Mouse (Mus musculus) cerebellum, adult 18-20 months (tissue): Measurements from ENCODE around the gene Kif4.
A peak's percentile ranks its signal among the peaks of the same experiment; 100 is the strongest.

Experiments used
- DNase-seq, 2 experiments: peaks; one replicate each; pipeline ENCODE4 v3.0.0; 2021

The Kif4 gene

GRCm38 (mm10) chrX:100625546-100625801 lies at the start of gene Kif4:
TSS of gene Kif4 (plus strand) at chrX:100625737.
- no peak for DNase-seq

DNA sequence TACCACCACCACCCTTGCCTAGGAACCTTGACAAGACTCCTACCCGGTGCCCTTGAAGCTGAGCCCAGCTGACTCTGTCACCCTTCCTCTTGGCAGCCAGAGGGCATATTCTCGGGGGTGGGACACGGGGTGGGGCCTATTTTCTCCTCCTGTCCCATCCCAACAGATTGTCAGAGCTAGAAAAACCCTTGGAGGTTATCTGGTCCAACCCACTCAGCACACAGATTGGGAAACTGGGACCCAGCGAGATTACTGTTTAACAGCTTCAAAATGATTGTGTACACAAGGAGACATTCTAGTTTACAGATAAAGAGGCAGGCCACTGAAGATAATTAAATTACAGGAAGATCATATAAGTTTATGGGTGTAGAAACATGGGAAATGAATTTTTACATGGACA lies 30.7 kb upstream of the Kif4 start, which contains the start of gene P2ry4:
Gene P2ry4, minus strand, starts transcription at position 79 of the 400 bp plus-strand sequence.
- DNase-seq: no peak

DNA sequence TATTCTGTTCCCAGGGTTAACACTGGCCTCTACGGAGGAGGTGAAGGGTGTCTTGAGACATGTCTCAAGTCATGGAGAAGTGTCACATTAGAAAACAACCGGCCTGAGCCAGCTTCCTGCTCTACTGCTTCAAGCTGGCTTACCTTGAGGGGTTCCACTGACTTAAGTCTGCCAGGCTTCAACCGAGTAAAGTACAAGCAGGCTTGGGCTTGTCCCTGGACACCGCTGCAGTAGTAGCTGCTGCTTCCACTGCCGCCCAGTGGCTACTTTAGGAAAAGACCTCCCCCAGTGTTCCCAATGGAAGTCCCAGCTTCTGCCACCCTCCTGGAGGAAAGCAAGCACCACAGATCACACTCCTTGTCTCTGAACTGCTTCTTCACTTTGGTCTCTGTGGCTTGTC lies 28.1 kb upstream of the Kif4 start:
- DNase-seq: peak in 1 of 2 experiments; percentile 13

DNA sequence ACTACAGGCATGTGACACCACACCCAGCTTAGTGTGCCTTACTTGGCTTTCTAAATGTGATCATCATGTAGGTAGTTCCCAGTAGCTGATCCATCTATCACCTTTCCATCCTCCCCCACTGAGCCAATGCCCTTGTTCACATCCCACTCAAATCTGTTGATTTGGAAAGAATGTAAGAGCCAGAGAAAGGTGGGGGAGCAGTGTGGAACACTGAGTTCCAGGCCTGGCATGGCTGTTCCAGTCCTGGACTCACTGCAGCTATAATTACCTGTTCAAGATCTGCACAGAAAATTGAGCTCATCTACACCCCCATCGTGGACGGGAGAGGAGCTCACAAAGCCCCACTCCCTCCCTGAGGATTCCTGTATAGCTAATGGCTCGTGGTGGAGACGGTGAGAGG lies 25.8 kb upstream of the Kif4 start:
- DNase-seq: no peak

DNA sequence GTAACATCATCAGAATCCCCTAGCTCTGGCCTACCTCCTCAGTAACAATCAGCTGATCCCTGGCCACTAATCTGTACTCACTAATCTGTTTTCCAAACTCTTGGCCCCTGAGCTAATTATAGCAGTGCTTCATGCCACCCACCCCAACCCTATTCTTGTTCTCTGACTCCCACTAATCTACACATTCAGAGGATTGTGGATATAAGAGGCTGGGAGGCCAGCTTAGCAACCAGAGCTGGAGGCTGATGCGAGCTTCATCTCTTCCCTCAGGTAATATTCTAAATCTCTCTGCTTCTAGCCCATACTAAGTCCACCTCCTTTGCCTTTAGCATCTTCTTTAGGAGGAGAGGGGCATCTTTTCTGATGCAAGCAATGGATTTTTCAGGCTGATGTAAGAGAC lies 20.2 kb upstream of the Kif4 start, which contains the start of gene Arr3:
Gene Arr3, plus strand, starts transcription at position 184 of the 400 bp plus-strand sequence.
- no peak for DNase-seq

DNA sequence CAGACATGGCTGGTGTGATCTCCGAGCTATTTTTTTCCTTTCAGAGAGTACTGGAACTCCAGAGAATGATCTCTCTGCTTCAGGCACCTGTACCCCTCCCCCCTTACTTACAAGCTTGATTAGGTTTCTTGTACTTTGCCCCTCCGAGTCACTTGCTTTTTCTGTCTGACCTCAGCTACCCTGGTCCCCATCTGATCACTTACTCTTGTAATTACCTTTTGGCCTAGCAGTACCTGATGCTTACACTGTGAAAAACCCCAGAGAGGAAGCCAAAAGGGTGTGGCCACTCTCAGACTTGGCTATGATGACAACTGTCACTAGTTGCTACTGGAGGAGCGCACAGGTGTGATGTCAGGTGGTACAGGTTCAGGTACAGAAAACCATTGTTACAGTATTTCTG lies 7.0 kb upstream of the Kif4 start:
- no peak for DNase-seq

GRCm38 (mm10) chrX:100621366-100621765 lies 4.2 kb upstream of the Kif4 start:
- DNase-seq: peak in 1 of 2 experiments; percentile 4

GRCm38 (mm10) chrX:100624242-100624641 lies 1.3 kb upstream of the Kif4 start:
- no peak for DNase-seq

- DNase-seq: no peak
Measured at GRCm38 (mm10) chrX:100625146-100625545, 391 bp upstream of the Kif4 start.

GRCm38 (mm10) chrX:100625802-100626793 lies 561 bp downstream of the Kif4 start, which contains the start of gene Pdzd11:
TSS of gene Pdzd11 (minus strand) at chrX:100626568.
- peak; percentile 84 to 93 for DNase-seq

DNA sequence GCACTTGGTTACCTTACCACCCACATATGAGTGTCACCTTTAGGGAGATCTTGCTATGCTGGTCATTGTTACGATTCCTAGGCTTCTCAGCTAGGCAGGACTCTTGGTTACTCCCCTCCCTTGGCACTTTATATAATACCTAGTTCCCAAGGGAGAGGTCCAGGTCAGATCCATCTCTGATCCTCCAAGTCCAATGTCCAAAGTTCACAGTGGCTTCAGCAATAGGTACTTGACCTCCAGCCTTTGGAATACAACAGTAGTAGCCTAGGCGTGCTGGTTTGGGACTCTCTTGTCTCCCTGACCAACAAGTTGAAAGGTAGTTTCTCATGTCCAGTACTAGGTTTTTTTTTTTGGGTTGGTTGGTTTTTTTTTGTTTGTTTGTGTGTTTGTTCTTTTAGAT lies 3.5 kb downstream of the Kif4 start:
- DNase-seq: no peak

GRCm38 (mm10) chrX:100638477-100638876 lies 12.9 kb downstream of the Kif4 start:
- no peak for DNase-seq

- no peak for DNase-seq
Measured at GRCm38 (mm10) chrX:100652848-100653247, 27.3 kb downstream of the Kif4 start.

DNA sequence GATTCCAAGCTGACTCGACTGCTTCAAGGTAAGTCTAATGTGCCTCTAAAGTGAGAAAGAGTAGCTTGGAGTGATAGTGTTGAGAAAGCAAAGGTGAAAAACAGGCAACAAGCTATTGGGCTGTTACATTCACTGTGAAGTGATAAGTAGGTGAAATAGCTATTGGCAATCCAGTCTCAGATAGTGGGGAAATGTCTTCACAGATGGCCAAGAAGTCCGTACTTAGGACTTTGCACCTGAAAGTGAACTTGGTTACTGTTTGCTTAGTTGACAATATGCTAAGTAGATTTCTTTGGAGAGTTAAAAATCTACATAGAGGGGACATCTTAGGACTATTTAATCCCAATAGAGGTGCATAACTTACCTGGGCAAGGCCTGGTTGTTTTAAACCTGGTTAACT lies 39.3 kb downstream of the Kif4 start:
- DNase-seq: no peak

GRCm38 (mm10) chrX:100678204-100678603 lies 52.7 kb downstream of the Kif4 start:
- DNase-seq: no peak

GRCm38 (mm10) chrX:100686527-100686926 lies 61.0 kb downstream of the Kif4 start:
- DNase-seq: no peak

- no peak for DNase-seq
Measured at GRCm38 (mm10) chrX:100687360-100688032, 62.0 kb downstream of the Kif4 start.

GRCm38 (mm10) chrX:100688033-100688370 lies 62.5 kb downstream of the Kif4 start:
- DNase-seq: no peak

DNA sequence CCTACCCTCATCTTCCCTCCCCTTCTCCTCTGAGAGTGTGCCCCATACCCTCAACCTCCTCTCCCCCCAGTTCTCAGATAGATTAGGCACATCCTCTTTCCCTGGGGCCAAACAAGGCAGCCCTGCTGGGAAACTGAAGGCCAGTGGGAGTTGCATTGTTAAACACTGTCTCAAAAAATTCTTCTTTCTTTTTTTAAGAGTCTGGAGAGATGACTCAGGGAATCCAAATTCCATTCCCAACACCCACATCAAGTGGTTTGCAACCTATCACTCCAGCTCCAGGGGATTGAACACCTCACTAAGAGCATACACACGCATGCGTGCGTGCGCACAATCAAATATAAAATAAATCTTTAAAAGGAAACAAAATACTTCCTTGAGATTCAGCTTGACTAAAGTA lies 71.2 kb downstream of the Kif4 start:
- DNase-seq: no peak

- DNase-seq: no peak
Measured at GRCm38 (mm10) chrX:100708032-100708431, 82.5 kb downstream of the Kif4 start.

DNA sequence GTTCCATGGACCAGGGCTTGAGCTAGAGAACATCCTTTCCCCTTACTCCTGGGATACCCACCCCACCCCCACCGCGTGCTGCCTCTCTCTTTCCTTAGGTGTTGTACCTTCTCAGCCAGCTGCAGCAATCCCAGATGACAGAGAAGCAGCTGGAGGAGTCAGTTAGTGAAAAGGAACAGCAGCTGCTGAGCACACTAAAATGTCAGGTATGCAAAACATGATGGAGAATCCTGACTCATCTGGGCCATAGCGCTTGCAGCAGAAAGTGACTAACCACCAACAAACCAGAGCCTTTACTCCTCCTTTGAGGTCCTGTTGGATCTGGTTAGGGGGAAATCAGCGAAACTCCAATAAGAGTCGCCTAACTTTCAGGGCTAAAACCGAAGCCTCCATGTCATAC lies 90.6 kb downstream of the Kif4 start:
- no peak for DNase-seq

GRCm38 (mm10) chrX:100728947-100729346 lies 103.4 kb downstream of the Kif4 start:
- peak in 1 of 2 experiments; percentile 4 for DNase-seq

DNA sequence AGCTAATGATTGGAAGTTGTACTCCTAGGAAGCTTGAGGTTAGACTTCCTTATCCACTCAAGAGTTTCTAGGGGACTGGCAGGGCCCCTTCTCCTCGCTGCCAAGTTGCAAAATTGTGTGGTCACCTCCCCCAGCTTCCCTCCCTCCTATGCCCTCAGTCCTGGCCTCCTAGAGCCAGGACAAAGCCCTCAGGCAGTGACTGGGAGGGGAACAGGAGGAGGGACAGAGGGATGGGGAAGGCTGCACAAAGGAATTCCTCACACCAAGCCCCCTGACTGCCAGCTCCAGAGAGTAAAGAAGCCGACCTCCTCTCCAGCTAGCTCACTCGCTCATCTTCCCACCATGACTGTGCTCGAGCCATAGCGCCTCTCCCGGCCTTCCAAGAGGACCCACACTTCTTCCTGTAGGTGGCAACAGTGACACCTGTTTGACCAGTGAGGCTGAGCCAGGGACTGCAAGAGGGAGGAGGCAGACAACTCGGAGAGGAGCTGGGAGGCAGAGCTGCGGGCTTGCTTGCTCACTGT lies 104.2 kb downstream of the Kif4 start, which contains the start of gene Gdpd2:
Gene Gdpd2, plus strand, starts transcription at position 209 of the 524 bp plus-strand sequence.
- peak; percentile 48 to 70 for DNase-seq

GRCm38 (mm10) chrX:100730266-100730665 lies 104.7 kb downstream of the Kif4 start:
- DNase-seq: no peak
